Mouse (Mus musculus) CH12.LX (cell line): ENCODE data around the gene Gtdc1. TPM values are rescaled to one million over a fixed set of nuclear protein-coding genes. Genes with fewer than 3 reads are reported as not detected.
"Not testable (repeated sequence)": the region's sequence is repeated elsewhere in the genome, so short reads cannot be mapped to it uniquely, and the experiment has no call there.

ENCODE experiments used
- DNase-seq: peaks from one replicate; pipeline ENCODE4 v3.0.0-alpha.2; 2013; ENCODE audit errors: extremely low read depth
- H3K27ac ChIP-seq: 2 replicates; pipeline ENCODE4 v1.5.1; 2012; ENCODE audit warnings: low read depth, mild to moderate bottlenecking, control low read depth, moderate library complexity; ENCODE audit not compliant: insufficient read depth
- H3K27me3 ChIP-seq: replicated peaks from 2 replicates; pipeline ENCODE3; 2012; ENCODE audit warnings: inconsistent platforms
- H3K36me3 ChIP-seq, 2 experiments: replicated peaks in 1 of 2; 2 replicates each; pipeline versions ENCODE3 to v1.6.1; 2012; ENCODE audit warnings: inconsistent platforms in 1 of 2, low read length in 1 of 2, mild to moderate bottlenecking in 1 of 2, mixed read lengths in 1 of 2, moderate library complexity in 1 of 2; ENCODE audit not compliant: control insufficient read depth in 1 of 2, insufficient read depth in 1 of 2
- H3K4me1 ChIP-seq, 2 experiments: 2 replicates each; pipeline ENCODE4 v1.6.1; 2012; ENCODE audit warnings: inconsistent platforms in 1 of 2, moderate library complexity in 1 of 2; ENCODE audit not compliant: insufficient read depth in 2 of 2, control insufficient read depth in 1 of 2
- H3K4me2 ChIP-seq: 2 replicates; pipeline ENCODE4 v1.6.1; 2012; ENCODE audit warnings: low read depth, mild to moderate bottlenecking, control low read depth; ENCODE audit not compliant: poor library complexity, insufficient read depth, severe bottlenecking
- H3K4me3 ChIP-seq, 3 experiments: fragments of 150-350 bp in 1 of 3; sonication (generic) in 1 of 3; replicated peaks in 1 of 3; 2 replicates each; pipeline versions ENCODE3 to v1.5.1; 2011 to 2012; ENCODE audit warnings: low read depth in 2 of 3, low read length in 2 of 3, mild to moderate bottlenecking in 2 of 3, moderate library complexity in 2 of 3, control low read depth in 1 of 3, improper control_type of control experiment in 1 of 3, inconsistent platforms in 1 of 3, mixed read lengths in 1 of 3; ENCODE audit not compliant: poor library complexity in 1 of 3
- H3K79me2 ChIP-seq: replicated peaks from 2 replicates; pipeline ENCODE4 v1.6.1; 2012; ENCODE audit warnings: mild to moderate bottlenecking, moderate library complexity; ENCODE audit not compliant: control insufficient read depth, poor library complexity, insufficient read depth, severe bottlenecking; ENCODE audit errors: extremely low read depth
- H3K9ac ChIP-seq: 2 replicates; pipeline ENCODE4 v1.6.1; 2012; ENCODE audit warnings: low read depth, mild to moderate bottlenecking, control low read depth, moderate library complexity; ENCODE audit not compliant: insufficient read depth
- H3K9me3 ChIP-seq: replicated peaks from 2 replicates; pipeline ENCODE3; 2012; ENCODE audit warnings: low read length, inconsistent platforms, mixed read lengths
- CHD1 ChIP-seq: IDR thresholded peaks from 2 replicates; pipeline ENCODE4 v1.6.1; 2012; ENCODE audit warnings: low read depth, low read length, improper control_type of control experiment, inconsistent platforms
- CHD2 ChIP-seq: IDR thresholded peaks from 2 replicates; pipeline ENCODE4 v1.6.1; 2011; ENCODE audit warnings: low read length, improper control_type of control experiment
- CTCF ChIP-seq, 2 experiments: IDR thresholded peaks in 1 of 2; conservative IDR thresholded peaks in 1 of 2; 2 replicates each; pipeline ENCODE4 v1.5.1; 2011 to 2012; ENCODE audit warnings: low read depth in 2 of 2, low read length in 2 of 2, improper control_type of control experiment in 1 of 2, inconsistent platforms in 1 of 2, mild to moderate bottlenecking in 1 of 2, moderate library complexity in 1 of 2
- ELF1 ChIP-seq: IDR thresholded peaks from 2 replicates; pipeline ENCODE4 v1.6.1; 2014; ENCODE audit warnings: low read depth, mild to moderate bottlenecking, inconsistent platforms, low read length, improper control_type of control experiment
- ETS1 ChIP-seq: conservative IDR thresholded peaks from 2 replicates; pipeline ENCODE4 v1.6.1; 2012; ENCODE audit warnings: low read depth, mild to moderate bottlenecking, inconsistent platforms, low read length, improper control_type of control experiment, moderate library complexity
- GABPA ChIP-seq: IDR thresholded peaks from 2 replicates; pipeline ENCODE4 v1.6.1; 2012; ENCODE audit warnings: low read depth, low read length, improper control_type of control experiment, inconsistent platforms; ENCODE audit not compliant: insufficient replicate concordance
- HCFC1 ChIP-seq: IDR thresholded peaks from 2 replicates; pipeline ENCODE4 v1.6.1; 2012; ENCODE audit warnings: low read depth, mild to moderate bottlenecking, inconsistent platforms, low read length, improper control_type of control experiment
- IRF4 ChIP-seq: IDR thresholded peaks from 2 replicates; pipeline ENCODE4 v1.6.1; 2014; ENCODE audit warnings: low read depth, mild to moderate bottlenecking, inconsistent platforms, low read length, improper control_type of control experiment
- KAT2A ChIP-seq: IDR thresholded peaks from 2 replicates; pipeline ENCODE4 v1.6.1; 2012; ENCODE audit warnings: low read length, improper control_type of control experiment, inconsistent platforms; ENCODE audit not compliant: insufficient replicate concordance
- MXI1 ChIP-seq: IDR thresholded peaks from 2 replicates; pipeline ENCODE4 v1.6.1; 2011; ENCODE audit warnings: mild to moderate bottlenecking, low read depth, low read length, improper control_type of control experiment
- NRF1 ChIP-seq: IDR thresholded peaks from 2 replicates; pipeline ENCODE4 v1.6.1; 2014; ENCODE audit warnings: low read depth, mild to moderate bottlenecking, inconsistent platforms, low read length, improper control_type of control experiment, moderate library complexity
- PAX5 ChIP-seq: IDR thresholded peaks from 2 replicates; pipeline ENCODE4 v1.6.1; 2012; ENCODE audit warnings: low read length, inconsistent platforms, mixed read lengths
- RAD21 ChIP-seq: IDR thresholded peaks from 2 replicates; pipeline ENCODE4 v1.6.1; 2011; ENCODE audit warnings: low read depth, mild to moderate bottlenecking, low read length, improper control_type of control experiment, moderate library complexity
- ZKSCAN1 ChIP-seq: IDR thresholded peaks from 2 replicates; pipeline ENCODE4 v1.6.1; 2012; ENCODE audit warnings: low read depth, inconsistent platforms, low read length, improper control_type of control experiment, borderline replicate concordance
- dilution Hi-C: fragments of 300-500 bp; cut with MboI; formaldehyde crosslinking; loops from 2 replicates; pipeline ENCODE4 v1.14.3; 2020; ENCODE audit warnings: low sequenced_read_pairs; ENCODE audit not compliant: extremely low pct_unique_long_range_greater_than_20kb, extremely low pct_ligation_motif_present
- in situ Hi-C: fragments of 300-500 bp; cut with MboI; formaldehyde crosslinking; loops from 3 replicates; pipeline ENCODE4 v1.14.3; 2019; ENCODE audit warnings: low sequenced_read_pairs, low pct_ligation_motif_present, low pct_unique_long_range_greater_than_20kb, mixed read lengths
- polyA plus RNA-seq: library from polyadenylated mRNA; unstranded; fragments of >175 nt; gene quantifications from 2 replicates; pipeline ENCODE4 v1.2.1, GENCODE M21; 2012; ENCODE audit warnings: low read depth; ENCODE audit not compliant: insufficient read length
- total RNA-seq, 2 experiments: library from RNA; depleted of rRNA; stranded (reverse); fragments of 300-350 nt in 1 of 2; fragments of >200 nt in 1 of 2; gene quantifications; 2 replicates each; pipeline ENCODE4 v1.2.3; 2012 to 2014

Gtdc1 gene
- total and polyA plus RNA-seq, 3 experiments: 11.1 to 18.2 (median 15.8) TPM

GRCm38 (mm10) chr2:44628778-44629177 lies 298.7 kb downstream of the Gtdc1 start:
- Histone ChIP-seq H3K9me3 (no peaks in the 10 kb centered on the region), H3K9ac (no peak overlapping the region), H3K79me2 (no peaks in the 10 kb centered on the region), H3K27me3 (no peaks in the 10 kb centered on the region), H3K36me3 (peaks cover 0 to 3% of the 10 kb centered on the region in 2 experiments), H3K4me1 (no peaks in the 10 kb centered on the region), H3K4me2 (no peak overlapping the region), H3K4me3 (no peak overlapping the region), H3K27ac (no peak overlapping the region)
- no peak for DNase-seq
- TF ChIP-seq IRF4: no peak
- TF ChIP-seq PAX5: no peak
- TF ChIP-seq CHD1: no peak
- no peak for TF ChIP-seq ZKSCAN1
- dilution Hi-C loops: no loop called here
- in situ Hi-C loops: no loop called here

DNA sequence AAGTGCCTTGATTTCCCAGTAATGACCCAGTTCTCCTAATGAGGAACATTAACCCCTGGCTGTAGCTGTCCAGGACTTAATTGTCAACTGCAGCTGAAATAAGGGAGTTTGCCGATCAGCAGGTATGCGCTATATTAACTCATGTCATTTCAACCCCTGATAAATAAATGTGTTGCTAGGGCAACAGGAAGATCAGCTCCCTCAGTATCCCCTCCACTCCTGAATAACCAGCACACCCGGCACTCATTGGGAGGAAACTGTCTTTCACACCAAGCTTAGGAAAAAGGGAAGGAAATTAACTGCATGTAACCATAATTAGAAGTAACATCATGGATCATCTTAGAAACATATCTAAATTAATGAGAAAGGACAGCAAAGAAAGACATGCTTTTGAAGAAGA lies 302.3 kb downstream of the Gtdc1 start:
- no peak for DNase-seq
- no peaks in the 10 kb centered on the region for H3K36me3 ChIP-seq
- H3K4me2 ChIP-seq: no peak overlapping the region
- in situ Hi-C loops: no loop called here
- no peak overlapping the region for H3K27ac ChIP-seq
- H3K4me3 ChIP-seq: no peak overlapping the region
- no peak overlapping the region for H3K9ac ChIP-seq
- no peaks in the 10 kb centered on the region for H3K9me3 ChIP-seq
- no peaks in the 10 kb centered on the region for H3K27me3 ChIP-seq
- dilution Hi-C loops: no loop called here
- TF ChIP-seq IRF4 (no peak), RAD21 (no peak)
- TF ChIP-seq, all 38 proteins: peak for 0
- H3K79me2 ChIP-seq: no peaks in the 10 kb centered on the region
- H3K4me1 ChIP-seq: no peaks in the 10 kb centered on the region

DNA sequence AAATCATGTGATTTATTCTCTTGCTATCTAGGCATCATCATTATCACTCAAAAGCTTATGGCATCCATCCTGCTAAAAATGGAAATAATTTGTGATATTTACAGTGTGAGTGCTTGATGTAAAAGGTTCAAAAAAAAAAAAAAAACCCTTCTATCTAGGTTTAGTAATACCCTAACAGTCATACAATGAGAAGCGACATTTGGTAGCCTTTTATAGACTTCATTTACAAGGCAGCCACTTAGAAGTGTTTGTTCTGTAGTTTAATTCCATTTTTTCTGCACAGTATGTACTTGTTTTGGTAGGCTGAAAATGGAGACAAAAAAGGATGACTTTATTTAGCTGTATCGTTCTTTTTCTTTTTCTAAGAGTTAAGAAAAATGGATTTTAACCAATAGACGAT lies 305.0 kb downstream of the Gtdc1 start:
- Histone ChIP-seq H3K4me2 (no peak overlapping the region), H3K9me3 (no peaks in the 10 kb centered on the region), H3K4me1 (no peaks in the 10 kb centered on the region), H3K27me3 (no peaks in the 10 kb centered on the region), H3K36me3 (no peaks in the 10 kb centered on the region), H3K4me3 (no peak overlapping the region), H3K9ac (no peak overlapping the region), H3K79me2 (no peaks in the 10 kb centered on the region), H3K27ac (no peak overlapping the region)
- DNase-seq: no peak
- dilution Hi-C loops: no loop called here
- in situ Hi-C loops: no loop called here
- TF ChIP-seq PAX5: no peak
- no peak for TF ChIP-seq CHD2
- no peak for TF ChIP-seq KAT2A
- no peak for TF ChIP-seq ELF1
- TF ChIP-seq ETS1: no peak
- TF ChIP-seq HCFC1: no peak
- TF ChIP-seq MXI1: no peak
- no peak for TF ChIP-seq GABPA
- TF ChIP-seq NRF1: no peak
- no peak for TF ChIP-seq IRF4
- TF ChIP-seq CTCF (conservative IDR thresholded peaks at IDR 0.05 in 1 of 2, IDR thresholded peaks at IDR 0.05 in 1 of 2; ENCODE audit: low read depth in 2 of 2, low read length in 2 of 2): no peak

DNA sequence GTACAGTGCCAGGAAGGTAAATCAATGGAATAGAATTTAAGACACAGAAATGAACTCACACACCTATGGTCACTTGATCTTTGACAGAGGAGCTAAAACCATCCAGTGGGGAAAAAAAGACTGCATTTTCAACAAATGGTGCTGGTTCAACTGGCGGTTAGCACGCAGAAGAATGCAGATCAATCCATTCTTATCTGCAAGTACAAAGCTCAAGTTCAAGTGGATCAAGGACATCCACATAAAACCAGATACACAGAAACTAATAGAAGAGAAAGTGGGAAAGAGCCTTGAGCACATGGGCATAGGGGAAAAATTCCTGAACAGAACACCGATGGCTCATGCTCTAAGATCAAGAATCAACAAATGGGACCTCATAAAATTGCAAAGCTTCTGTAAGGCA lies 327.8 kb downstream of the Gtdc1 start:
- in situ Hi-C loops, H3K79me2 ChIP-seq, H3K27ac ChIP-seq, H3K9me3 ChIP-seq, dilution Hi-C loops, H3K9ac ChIP-seq, H3K4me3 ChIP-seq, H3K4me2 ChIP-seq, DNase-seq, H3K27me3 ChIP-seq, H3K4me1 ChIP-seq, H3K36me3 ChIP-seq: not testable (repeated sequence)
